Mouse (Mus musculus) layer of hippocampus, adult 11-12 months (tissue): ENCODE measurements around the gene Espn.
A peak's percentile ranks its signal among the peaks of the same experiment; 100 is the strongest.

ENCODE experiments used
- DNase-seq: peaks from one replicate; pipeline ENCODE4 v3.0.0; 2022; ENCODE audit warnings: low spot score

The Espn gene

DNA sequence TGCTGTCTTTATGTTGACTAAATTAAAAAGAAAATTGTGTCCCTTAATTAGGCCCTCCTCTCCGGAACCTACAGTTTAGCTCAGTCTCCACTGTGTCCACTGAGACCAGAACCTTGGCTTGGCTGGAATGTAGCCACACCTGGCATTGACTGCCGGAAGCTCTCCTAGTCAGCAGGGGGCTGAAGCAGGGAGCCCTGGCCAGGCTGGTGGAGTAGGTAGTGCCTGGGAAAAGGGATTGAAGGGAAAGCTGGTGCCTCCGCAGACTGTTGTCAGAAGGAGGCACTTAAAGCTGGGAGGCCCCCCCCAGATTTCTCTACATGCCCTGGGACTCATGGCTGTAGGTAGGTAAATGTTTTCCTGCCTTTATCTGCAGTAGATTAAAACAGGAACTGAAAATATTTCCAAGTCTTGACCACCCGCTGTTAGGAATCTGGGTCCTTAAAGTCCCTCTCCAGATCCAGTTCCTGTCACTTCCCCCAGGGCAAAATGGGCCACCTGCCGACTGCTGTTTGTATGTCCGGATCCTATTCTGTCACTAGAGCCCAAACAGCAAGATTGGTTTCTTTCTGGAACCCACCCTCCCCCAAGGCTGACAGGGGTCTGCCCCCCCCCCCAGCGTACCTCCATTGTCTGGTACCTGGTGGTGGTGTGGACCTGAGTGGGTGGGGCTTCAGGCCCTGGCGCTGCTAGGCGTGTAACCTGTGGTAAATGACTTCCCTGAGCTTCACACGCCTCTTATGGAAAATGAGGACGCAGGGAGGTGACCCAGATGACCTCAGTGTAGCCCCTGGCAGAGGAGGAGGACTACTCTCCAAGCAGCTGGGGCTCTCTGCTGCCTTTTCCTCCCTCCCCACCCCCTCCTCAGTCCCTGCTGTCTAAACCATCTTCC is 54.0 kb downstream of the Espn start:
- DNase-seq = no peak

DNA sequence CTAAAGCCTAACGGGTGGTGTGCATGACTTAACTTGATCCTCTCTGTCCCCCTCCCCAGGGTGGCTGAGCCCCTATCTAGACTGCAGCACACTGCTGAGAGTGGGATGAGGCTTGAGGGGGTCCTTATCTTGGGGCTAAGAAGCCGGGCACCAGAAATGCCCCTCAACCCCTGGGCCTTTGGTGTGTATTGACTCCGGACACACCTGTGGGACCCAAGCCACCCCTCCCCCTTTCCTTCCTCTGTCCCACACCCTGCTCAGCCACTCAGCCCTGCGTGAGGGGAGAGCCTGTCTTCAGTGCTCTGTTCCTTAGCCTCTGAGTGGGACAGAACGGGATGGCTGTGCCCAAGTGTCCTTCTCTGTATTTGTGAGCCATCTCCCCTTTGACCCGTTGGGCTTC is 55.2 kb downstream of the Espn start:
- no peak for DNase-seq

DNA sequence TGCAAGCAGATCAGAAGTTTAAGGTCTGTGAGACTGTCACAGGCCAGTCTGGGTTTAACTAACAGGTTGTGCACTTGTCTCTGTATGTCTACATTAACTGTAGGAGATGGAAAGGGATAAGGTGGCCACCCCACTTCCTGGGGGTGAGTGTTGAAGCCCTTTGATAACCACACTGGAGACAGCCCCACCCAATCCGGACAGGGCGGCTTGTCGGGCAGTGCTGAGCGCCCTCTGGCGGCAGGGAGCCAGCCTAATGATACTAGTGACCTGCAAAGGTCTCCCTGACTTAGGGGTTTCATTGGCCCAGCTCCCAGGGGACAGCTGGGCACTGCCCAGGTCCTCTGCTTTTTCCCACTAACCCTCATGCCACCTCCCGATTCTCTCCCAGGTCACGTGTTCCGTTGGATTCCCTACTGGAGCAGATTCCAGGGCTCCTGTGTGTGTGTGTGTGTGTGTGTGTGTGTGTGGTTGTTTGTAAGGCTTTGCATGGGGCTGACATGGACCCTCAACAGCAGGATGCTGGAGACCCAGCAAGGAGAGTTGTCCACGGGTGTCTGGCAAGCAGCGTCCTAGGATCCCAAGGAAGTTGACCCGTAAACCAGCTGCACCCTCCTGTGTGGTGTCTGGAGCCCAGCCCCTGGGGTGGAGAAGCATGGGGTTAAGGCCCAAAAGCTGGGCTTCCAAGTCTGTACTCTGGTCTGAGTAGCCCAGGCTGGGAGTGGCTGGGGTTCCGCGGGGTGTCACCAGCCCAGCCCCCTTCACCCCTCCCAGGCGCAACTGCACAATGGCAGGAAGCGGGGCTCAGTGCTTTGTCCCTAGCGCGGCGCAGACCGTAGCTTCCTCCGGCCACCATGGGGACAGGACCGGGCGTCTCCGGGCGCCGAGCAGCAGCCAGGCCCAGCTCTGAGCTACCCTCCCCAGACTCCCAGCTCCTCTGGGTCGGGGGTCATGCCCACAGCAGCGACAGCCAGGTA is 55.9 kb downstream of the Espn start:
- peak; percentile 75 for DNase-seq

DNA sequence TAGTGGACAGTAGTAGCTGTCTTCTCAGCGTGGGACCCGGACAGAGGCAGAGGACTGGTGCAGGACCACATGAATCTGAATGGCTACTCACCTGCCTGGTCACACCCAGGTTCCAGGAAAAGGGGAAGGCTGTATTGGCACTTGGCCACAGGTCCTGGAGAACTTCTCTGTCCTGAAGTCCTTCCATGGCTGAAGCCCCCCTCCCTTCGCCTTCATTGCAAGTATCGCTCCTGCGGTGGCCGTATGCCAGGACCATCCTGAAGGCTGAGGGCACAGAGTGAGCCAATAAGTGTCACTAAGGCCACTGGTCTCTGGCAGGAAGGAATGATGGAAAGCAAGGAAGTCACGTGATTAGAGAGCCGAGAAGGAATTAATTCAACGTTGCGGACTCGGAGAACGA is 57.9 kb downstream of the Espn start:
- no peak for DNase-seq

DNA sequence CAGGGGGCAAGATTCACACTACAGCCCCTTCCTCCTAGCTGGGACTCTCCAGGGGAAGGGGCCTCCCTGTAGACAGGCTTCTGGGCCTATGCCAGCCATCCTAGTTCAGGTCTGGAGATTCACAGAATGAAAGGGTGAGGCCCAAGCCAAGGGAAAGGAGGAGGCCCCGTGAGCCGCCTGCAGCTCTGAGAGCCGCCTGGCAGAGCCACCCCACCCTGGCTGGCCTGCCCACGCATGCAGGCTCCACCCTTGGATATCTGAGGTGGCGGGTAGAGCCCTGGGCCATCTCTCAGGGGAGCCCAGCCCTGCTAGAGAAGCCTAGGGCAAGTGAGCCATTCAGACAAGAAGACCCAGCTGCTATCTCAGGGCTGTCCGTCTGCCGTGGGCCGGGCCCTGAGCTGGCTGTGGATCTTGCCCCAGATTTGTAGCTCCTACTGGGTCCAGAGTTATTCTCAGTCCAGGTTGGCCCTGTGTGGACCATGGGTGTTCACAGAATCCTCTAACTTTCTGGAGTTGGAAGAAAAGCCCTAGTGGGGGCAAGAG is 59.3 kb downstream of the Espn start:
- DNase-seq = no peak

DNA sequence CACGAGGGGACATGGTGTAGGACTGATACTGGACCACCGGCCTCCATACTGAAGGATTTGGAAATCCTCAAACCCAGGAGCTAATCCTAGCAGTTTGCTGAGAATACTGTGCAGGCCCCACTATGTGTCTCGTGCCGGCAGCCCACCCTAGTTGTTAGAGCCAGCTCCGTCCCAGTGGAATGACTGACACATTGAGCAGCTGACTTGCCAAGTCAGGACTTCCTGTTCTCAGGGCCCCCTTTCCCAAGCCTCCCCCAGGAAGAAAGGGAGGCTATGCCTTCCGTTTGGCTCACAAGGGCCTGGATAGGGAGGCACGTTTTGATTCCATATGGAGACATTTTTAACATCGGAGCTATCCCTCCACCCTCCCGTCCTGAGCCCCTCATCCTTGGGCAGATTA is 62.0 kb downstream of the Espn start:
- DNase-seq = no peak

DNA sequence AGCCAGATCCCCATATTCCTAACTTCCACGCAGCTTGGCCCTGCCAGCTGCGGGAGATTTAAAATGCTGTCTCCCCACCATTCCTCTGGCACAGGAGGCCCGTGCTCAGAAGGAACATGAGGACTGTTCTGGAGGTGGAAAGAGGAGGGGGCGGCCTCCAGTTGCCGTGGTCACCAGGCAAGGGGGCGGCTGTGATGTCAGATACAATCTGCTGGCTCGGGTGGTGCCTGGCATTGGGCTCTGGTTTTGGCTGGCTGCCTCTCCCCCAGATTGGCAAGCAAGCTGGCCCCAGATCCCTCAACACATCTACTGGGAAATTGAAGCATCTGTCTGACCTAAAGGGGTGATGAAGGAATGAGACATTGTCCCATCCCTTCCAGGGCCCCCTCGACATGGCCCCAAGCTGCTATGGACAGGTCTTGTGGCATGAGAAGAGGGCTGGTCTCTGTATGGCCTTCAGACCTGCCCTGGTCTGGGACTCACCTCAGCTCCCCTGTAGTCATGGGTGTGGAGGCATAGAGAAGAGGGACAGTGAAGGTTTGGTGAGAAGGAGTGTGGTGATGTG is 63.5 kb downstream of the Espn start:
- DNase-seq = peak; percentile 88

DNA sequence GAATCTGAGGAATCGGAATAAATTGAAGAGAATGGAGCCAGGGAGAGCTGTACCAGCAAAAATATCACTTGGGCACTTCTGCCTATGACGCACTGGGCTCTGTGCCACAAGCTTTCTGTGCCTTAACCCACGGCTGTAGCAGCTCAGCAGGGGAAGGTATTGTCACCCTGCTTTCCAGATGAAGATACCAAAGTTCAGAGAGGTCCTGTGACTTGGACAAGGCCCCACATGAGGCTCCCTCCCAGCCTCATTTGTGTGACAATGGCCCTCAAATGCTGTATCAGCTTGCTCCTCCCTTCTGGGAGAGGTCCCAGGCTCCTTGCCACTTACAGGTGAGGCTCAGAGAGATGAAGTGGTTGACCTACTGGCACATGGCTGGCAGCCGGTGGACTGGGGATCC is 64.0 kb downstream of the Espn start:
- DNase-seq = peak; percentile 65

DNA sequence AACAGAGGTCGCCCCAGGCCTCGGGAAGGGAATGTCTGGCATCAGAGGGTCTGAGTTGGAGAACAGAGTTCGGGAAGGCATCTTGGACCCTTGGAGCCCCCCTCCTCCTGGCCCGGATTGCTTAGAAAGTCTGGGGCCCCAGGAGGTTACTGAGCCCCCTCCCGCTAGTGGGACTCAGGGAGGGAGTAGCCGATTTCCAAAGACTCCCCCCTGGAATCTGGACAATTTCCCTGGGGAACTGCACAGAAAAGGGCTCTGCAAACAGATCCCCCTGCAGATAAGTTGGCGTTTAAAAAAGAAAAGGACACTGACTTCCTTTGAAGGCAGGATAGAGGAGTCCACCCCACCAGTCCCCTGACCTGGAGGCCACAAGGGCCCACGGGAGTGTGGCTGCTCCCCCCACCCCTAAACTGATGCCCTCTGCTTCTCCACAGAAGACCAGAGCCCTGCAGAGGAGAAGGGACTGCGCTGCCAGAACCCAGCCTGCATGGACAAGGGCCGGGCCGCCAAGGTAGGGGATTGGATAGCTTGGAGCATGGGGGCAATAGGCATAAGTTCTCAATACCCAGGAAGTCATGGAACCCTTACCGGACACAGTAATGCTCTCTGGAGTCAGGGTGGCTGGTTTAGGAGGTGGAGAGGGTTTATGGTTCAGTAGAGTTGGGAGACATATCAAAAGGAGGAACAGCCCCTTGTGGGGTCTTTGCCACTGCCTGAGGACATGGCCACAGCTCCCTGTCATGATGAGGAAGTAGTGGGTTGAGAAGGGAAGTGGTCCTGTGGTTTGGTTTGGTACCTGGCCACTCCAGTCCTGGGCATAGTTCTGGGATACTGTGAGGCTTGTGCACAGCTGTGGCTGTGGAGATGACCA is 64.7 kb downstream of the Espn start:
- DNase-seq = no peak

DNA sequence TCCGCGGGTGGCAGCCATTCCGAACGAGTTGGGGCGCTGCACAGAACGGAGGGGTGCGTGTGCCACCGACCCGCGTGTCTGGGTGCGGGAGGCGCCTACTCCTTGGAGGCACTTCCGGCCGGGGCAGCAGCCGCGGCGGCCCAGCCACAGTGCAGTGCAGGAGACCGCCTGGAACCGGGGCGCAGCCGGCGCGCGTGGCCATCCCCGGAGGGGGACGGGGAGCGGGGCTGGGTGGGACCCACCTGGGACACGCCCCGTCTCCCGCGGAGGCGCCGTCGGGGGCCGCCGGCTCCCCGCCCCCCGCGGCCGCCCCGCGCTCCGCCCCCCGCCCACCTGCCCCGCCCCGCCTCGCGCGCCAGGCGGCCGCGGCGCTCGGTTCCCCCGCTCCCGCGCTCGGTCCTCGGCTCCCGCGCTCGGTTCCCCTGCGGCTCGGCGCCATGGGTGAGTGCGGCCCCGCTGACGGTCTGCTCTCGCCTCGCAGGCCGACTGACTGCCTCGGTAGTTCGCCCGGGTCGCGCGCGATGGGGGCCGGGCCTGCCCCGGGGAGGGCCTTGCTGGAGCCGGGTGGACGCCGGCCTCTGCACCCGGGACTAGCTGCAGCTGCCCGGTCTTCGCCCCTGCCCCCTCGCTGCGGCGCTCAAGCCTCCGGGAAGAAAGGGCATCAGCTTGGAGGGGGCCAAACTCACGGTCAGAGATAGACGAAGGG is 65.5 kb downstream of the Espn start:
- peak; percentile 57 for DNase-seq

DNA sequence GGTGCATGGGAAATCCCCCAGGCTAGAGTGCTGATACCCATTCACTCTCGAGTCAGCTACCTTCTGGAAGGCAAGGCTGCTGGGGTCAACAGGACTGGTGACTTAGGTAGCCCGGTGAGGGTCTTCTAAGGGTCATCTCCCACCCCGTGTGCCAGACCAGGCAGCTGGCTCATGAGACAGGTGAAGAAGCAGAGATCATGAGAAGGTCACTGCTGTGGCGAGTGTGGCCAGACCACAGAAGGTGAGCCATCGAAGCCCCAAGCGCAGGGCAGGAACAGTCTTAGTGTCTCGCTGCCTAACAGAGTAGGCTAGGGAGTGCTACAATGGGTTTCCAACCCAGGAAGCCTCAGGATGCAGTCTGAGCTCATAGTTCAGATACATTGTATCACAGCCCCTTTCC is 67.6 kb downstream of the Espn start:
- DNase-seq = no peak

DNA sequence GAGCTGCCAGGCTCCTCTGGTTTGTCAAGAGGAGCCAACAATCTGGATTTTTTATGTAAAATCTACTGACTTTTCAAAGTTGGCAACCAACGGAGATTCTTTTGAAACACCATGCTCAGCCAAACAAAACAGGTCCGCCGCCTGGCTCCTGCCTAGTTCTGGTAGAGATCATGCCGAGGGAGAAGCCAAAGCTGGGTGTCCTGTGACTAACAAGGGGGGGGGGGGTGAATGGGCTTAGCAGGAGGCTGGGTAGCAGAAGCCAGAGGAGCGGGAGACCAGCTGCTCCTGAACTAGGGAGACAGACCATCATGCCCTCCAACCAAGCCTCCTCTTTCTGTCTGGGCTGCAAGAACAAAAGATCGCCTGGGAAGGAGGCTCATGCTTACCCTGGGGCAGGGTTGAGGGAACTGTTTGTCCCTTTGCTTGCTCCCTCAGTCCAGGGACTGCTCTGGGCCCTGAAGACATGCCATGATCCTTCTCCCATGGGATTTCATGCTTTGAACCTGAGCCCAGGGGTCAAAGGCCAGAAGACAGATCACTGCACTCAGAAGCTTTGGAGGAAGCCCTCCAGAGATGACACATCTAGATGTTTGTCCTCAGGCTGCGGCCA is 68.5 kb downstream of the Espn start:
- no peak for DNase-seq

DNA sequence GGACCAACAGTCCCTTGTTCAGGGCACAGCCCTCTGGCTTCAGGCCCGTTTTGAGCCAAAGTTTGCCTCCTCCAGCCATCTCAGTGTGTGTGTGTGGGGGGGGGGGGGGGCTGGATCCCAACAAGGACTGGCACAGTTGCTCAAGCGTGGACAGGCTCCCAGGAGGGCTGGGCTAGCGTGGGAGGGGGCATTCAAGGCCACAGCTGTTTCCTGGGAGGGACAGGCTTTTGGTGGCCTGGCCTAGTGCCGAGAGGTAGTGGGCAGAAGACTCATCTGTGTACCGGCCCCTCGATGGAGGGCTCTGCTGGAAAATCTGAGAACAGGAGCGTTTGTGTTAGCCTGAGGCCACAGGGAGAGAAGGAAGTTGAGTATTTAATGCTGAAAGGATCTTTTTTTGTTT is 72.2 kb downstream of the Espn start:
- DNase-seq = no peak

DNA sequence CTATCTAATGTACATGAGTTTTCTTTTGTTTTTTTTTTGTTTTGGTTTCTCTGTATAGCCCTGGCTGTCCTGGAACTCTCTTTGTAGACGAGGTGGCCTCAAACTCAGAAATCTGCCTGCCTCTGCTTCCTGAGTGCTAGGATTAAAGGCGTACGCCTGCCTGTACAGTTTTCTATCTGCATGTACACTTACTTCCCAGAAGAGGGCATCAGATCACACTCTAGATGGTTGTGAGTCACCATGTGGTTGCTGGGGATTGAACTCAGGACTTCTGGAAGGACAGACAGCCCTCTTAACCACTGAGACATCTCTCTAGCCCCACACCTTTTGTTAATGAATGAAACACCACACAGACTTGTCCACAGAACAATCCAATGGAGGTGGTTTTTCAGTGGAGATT is 72.9 kb downstream of the Espn start:
- no peak for DNase-seq

DNA sequence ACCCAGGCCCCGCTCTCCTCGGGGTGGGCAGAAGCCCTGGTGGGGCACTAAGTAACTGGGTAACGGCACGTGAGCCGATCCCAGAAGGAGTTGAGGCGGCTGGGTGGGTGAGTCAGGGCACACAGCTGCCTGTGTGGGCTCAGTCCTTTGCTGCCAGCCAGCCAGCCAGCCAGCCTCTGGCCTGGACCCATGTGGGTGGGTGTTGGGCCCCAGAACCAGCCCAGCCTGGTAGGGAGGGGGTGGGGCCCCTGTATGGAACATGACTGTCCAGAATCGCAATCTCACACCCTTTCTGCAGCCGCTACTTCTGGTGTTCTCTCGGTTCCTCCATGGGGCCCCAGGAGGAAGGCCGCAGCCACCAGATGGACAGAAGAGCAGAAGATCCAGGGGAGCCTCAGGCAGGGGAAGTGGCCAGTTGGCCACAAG is 74.1 kb downstream of the Espn start:
- no peak for DNase-seq

DNA sequence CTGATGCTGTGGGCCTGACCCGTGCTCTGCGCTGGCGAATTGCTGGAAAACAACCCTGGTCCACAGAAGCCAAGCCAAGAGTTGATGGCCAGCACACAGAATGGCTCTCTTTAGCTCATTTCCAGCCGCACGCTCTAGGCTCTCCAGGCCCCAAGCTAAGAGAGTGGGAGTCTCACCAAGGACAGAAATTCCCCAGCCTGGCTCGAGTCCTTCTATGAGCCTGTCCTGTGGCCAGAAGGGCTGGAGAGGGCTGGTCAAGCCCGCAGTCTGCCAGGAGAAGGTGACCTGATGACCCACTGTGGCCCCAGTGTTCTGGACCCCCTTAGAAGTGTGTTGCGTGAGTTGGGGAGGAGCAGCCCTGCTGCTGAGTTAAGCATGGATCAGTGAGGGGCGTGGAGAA is 75.0 kb downstream of the Espn start:
- DNase-seq = no peak

DNA sequence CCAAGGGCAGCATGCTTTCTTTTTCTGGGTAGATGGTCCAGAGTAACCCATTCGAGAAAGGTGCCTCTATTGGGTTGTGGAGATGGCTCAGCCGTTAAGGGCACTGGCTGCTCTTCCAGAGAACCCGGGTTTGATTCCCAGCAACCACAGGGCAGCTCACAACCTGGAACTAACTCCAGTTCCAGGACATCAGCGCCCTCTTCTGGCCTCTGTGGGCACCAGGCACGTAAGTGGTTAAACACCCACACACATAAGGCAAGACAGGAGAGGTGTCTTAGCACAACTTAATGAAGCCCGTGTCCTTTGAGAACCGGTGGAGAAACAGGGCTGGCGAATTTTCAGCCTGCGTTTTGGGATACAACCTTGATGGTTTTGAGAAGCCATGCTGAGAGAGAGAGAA is 77.6 kb downstream of the Espn start:
- DNase-seq = no peak

DNA sequence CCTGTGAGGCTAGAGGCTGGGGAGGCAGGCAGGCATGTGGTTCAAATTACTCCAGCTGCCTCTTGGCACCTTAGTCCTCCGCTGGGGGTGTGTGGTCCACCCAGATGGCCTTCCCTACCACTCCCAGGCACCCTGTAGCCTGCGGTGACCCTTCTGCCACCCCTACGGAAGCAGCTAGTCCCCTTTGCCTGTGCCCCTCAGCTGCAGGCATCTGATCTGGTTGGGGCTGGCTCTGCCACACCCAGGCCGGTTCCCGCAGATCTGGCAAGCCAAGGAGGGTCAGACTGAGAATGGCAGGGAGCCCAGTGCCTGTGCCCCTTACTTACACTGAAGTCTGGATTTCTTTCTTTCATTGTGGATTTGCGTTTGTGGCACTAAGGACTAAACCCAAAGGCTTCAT is 78.5 kb downstream of the Espn start:
- no peak for DNase-seq

DNA sequence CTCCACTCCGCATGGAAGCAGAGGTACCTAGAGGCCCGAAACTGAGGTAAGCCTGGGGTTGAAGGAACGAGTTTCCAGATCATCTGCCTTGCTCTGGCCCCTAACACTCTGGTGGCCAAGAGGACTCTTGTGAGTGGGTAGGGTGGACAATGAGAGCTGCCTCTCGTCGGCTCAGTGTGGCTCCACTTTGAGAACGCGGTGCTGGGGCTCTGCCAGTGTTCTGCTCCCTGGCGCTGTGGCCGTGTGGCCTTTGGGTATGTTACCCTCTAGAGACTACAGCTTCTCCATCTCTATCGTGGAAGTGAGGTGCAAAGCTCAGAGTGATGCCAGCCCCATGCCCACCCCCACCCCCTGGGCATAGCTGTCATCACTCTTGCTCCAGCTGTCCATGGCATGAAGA is 79.5 kb downstream of the Espn start:
- no peak for DNase-seq

DNA sequence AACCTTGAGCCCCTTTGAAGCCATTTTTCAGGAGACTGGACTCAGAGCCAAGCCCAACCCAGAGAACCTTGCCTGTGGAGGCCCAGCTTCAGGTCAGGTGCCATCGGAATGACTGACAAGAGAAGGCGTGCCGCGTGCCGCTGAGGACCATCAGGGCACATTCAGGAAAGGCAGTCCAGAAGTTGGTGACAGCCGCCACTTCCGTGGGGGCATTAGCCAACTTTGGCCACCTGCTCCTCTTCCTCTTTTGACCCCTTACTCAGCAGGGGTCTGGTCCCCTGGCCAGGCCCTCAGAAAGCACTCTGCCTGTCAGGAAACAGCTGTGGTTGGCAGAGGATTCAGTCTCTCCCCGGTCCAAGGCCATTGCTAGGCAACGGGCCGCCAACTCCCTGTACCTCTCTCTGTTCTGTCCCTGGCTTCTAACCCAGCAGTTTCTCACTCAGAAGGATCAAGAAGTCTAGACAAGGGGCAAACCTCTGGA is 80.0 kb downstream of the Espn start, which contains the start of gene Plekhg5:
Plekhg5 (plus strand) TSS at position 378 of the 481 bp plus-strand sequence.
- peak; percentile 52 for DNase-seq
